Mouse (Mus musculus): ENCODE measurements around the gene Chtf18. TPM values are rescaled to one million over a fixed set of nuclear protein-coding genes. Genes with fewer than 3 reads are reported as not detected.

The Chtf18 gene
- total and polyA plus RNA-seq, 3 experiments, result 1.3 to 1.7 (median 1.6) TPM

GRCm38 (mm10) chr17:25762591-25762990 lies 35.4 kb upstream of the Chtf18 start:
- intact Hi-C loops (cut with DNase I), result no loop called here
- 61% methylated on average over 3 of the region's 3 CpGs for WGBS
- H3K27me3 ChIP-seq (ENCODE audit: control insufficient read depth, insufficient read depth, low read length), result no peaks in the 10 kb centered on the region

GRCm38 (mm10) chr17:25761561-25761970 lies 34.3 kb upstream of the Chtf18 start:
- 18% methylated on average over 4 of the region's 4 CpGs for WGBS
- intact Hi-C loops (cut with DNase I), result no loop called here
- Histone ChIP-seq H3K4me3 (no peak overlapping the region), H3K79me2 (replicated peaks; ENCODE audit: control insufficient read depth, insufficient read depth, low read length) (no peaks in the 10 kb centered on the region), H3K9ac (ENCODE audit: low read depth, low read length) (no peak overlapping the region), H3K4me1 (ENCODE audit: control insufficient read depth, insufficient read depth, low read length) (no peaks in the 10 kb centered on the region), H3K27me3 (ENCODE audit: control insufficient read depth, insufficient read depth, low read length) (no peaks in the 10 kb centered on the region), H3K36me3 (ENCODE audit: control insufficient read depth, insufficient read depth, low read length) (no peaks in the 10 kb centered on the region), H3K27ac (no peak overlapping the region; the same call in 1 of the 2 replicates)
- no peak for DNase-seq
- TF ChIP-seq EP300 (IDR thresholded peaks at IDR 0.05; ENCODE audit: insufficient read depth, low read depth, low read length) (no peak), CTCF (IDR thresholded peaks at IDR 0.05) (no peak), POLR2A (IDR thresholded peaks at IDR 0.05; ENCODE audit: insufficient read depth, low read depth, low read length) (no peak)

More at GRCm38 (mm10) chr17:25762591-25762990, 35.4 kb upstream of the Chtf18 start:
- no peaks in the 10 kb centered on the region for H3K79me2 ChIP-seq (replicated peaks; ENCODE audit: control insufficient read depth, insufficient read depth, low read length)
- no peak overlapping the region for H3K27ac ChIP-seq
- no peak overlapping the region for H3K4me3 ChIP-seq
- H3K4me1 ChIP-seq (ENCODE audit: control insufficient read depth, insufficient read depth, low read length), result no peaks in the 10 kb centered on the region
- no peak for DNase-seq
- H3K36me3 ChIP-seq (ENCODE audit: control insufficient read depth, insufficient read depth, low read length), result no peaks in the 10 kb centered on the region
- no peak overlapping the region for H3K9ac ChIP-seq (ENCODE audit: low read depth, low read length)
- no peak for TF ChIP-seq CTCF (IDR thresholded peaks at IDR 0.05)
- TF ChIP-seq EP300 (IDR thresholded peaks at IDR 0.05; ENCODE audit: insufficient read depth, low read depth, low read length), result no peak
- TF ChIP-seq POLR2A (IDR thresholded peaks at IDR 0.05; ENCODE audit: insufficient read depth, low read depth, low read length), result no peak

- Histone ChIP-seq H3K4me3 (no peak overlapping the region), H3K9ac (ENCODE audit: low read depth, low read length) (no peak overlapping the region), H3K36me3 (ENCODE audit: control insufficient read depth, insufficient read depth, low read length) (no peaks in the 10 kb centered on the region), H3K4me1 (ENCODE audit: control insufficient read depth, insufficient read depth, low read length) (no peaks in the 10 kb centered on the region), H3K27ac (no peak overlapping the region), H3K79me2 (replicated peaks; ENCODE audit: control insufficient read depth, insufficient read depth, low read length) (no peaks in the 10 kb centered on the region), H3K27me3 (ENCODE audit: control insufficient read depth, insufficient read depth, low read length) (no peaks in the 10 kb centered on the region)
- WGBS, result 64% methylated on average over 8 of the region's 8 CpGs
- intact Hi-C loops (cut with DNase I), result no loop called here
- DNase-seq, result no peak
- no peak for TF ChIP-seq POLR2A (IDR thresholded peaks at IDR 0.05; ENCODE audit: insufficient read depth, low read depth, low read length)
- no peak for TF ChIP-seq EP300 (IDR thresholded peaks at IDR 0.05; ENCODE audit: insufficient read depth, low read depth, low read length)
- no peak for TF ChIP-seq CTCF (IDR thresholded peaks at IDR 0.05)
Observed at GRCm38 (mm10) chr17:25760148-25760547, 32.9 kb upstream of the Chtf18 start.

- Histone ChIP-seq H3K9ac (ENCODE audit: low read depth, low read length) (no peak overlapping the region), H3K4me3 (no peak overlapping the region), H3K27me3 (ENCODE audit: control insufficient read depth, insufficient read depth, low read length) (no peaks in the 10 kb centered on the region), H3K4me1 (ENCODE audit: control insufficient read depth, insufficient read depth, low read length) (no peaks in the 10 kb centered on the region), H3K36me3 (ENCODE audit: control insufficient read depth, insufficient read depth, low read length) (no peaks in the 10 kb centered on the region), H3K79me2 (replicated peaks; ENCODE audit: control insufficient read depth, insufficient read depth, low read length) (no peaks in the 10 kb centered on the region), H3K27ac (no peak overlapping the region)
- 52% methylated on average over 3 of the region's 3 CpGs for WGBS
- intact Hi-C loops (cut with DNase I), result no loop called here
- TF ChIP-seq EP300 (IDR thresholded peaks at IDR 0.05; ENCODE audit: insufficient read depth, low read depth, low read length), result no peak
- no peak for TF ChIP-seq POLR2A (IDR thresholded peaks at IDR 0.05; ENCODE audit: insufficient read depth, low read depth, low read length)
- TF ChIP-seq CTCF (IDR thresholded peaks at IDR 0.05), result no peak
- DNase-seq, result no peak
Observed at GRCm38 (mm10) chr17:25757691-25758090, 30.5 kb upstream of the Chtf18 start.

- Histone ChIP-seq H3K27ac (no peak overlapping the region), H3K36me3 (ENCODE audit: control insufficient read depth, insufficient read depth, low read length) (no peaks in the 10 kb centered on the region), H3K4me3 (no peak overlapping the region), H3K79me2 (replicated peaks; ENCODE audit: control insufficient read depth, insufficient read depth, low read length) (no peaks in the 10 kb centered on the region), H3K9ac (ENCODE audit: low read depth, low read length) (no peak overlapping the region), H3K4me1 (ENCODE audit: control insufficient read depth, insufficient read depth, low read length) (no peaks in the 10 kb centered on the region), H3K27me3 (ENCODE audit: control insufficient read depth, insufficient read depth, low read length) (no peaks in the 10 kb centered on the region)
- TF ChIP-seq EP300 (IDR thresholded peaks at IDR 0.05; ENCODE audit: insufficient read depth, low read depth, low read length) (no peak), CTCF (IDR thresholded peaks at IDR 0.05) (no peak), POLR2A (IDR thresholded peaks at IDR 0.05; ENCODE audit: insufficient read depth, low read depth, low read length) (no peak)
- peak in 1 of 2 experiments; percentile 20 for DNase-seq
- intact Hi-C loops (cut with DNase I), result no loop called here
- 56% methylated on average over 9 of the region's 9 CpGs for WGBS
Observed at GRCm38 (mm10) chr17:25756378-25757242, 29.4 kb upstream of the Chtf18 start.

Measured in heart, adult 2 months (tissue).